Mouse (Mus musculus): ENCODE measurements around the gene Vps8. TPM values are rescaled to one million over a fixed set of nuclear protein-coding genes. Genes with fewer than 3 reads are reported as not detected.

Gene Vps8
- total RNA-seq, 2 experiments from 2014 or later = 56.1 to 58.1 TPM

DNA sequence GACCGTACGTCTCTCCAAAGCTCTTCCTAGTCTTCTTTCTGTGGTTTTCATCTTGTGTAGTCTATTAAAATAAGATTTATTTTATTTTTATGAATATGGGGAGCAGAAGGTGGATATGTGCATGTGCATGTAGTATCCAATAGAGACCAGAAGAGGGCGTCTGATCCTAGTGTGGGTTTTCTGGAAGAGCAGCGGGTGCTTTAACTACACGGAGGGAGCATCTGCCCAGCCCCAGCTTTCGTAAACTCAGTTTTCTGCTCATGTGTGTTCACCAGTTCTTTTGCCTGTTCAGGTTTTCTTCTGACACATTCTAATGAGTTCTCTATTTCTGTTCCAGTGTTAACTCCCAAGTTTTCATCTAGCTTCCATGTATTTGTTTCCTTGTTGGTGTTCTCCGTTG, 192.9 kb downstream of the Vps8 start:
- no peak for DNase-seq (ENCODE audit: low spot score in 2 of 2)

DNA sequence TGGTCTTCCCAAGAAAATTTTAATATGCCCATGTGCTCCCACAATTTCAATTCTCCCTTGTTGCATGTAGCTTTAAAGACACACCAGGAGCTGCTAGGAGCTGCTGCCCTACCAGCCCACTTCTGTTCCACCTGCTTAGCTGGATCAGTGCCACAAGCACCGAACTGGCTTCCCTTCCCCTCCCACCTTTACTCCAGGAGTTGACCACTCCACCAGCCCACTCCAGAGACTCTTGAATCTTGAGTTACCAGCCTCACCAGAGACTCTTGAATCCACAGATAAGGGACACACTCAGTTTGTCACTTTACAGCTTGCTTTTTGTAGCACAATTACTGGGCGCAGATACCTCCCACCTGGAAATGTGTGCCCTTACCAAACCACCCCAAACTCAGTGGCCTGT, 197.7 kb downstream of the Vps8 start:
- no peak for DNase-seq (ENCODE audit: low spot score in 2 of 2)

DNA sequence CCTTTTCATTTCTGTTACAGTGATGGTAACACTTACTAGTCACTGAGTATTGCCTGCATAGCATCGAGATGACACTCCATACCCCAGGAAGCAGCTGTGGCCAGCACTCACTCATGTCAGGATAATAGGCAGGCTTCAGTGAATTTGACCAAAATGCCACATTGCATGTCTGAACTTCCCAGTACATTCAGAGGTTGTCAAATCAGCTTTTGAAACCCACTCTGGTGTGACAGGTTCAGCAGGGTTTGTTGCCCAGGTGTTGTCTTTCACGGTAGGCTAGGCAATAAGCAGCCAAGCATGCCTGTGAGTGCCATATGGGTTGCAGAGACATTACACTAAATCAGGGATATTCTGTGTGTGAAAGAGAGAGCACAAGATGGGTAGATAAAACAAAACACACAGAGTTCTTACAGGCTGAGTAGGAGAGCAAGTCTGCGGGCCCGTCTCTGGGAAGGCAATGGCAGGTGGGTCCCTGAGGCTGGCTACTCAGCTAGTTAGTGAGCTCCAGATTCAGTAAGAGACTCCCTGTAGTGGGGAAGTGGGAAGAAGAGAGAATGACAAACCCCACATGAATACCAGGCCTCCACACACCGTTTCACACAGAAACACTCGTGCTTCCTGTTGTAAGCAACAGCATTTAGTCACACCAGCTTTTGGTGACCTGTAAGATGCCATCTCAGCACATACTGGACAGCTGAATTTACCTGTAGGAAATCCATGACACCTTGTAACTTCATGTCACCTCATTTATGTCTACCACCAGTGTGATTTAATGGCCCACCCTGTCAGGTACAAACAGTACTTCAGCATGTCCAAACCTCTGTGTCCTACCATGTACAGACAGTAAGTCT, 203.1 kb downstream of the Vps8 start:
- no peak for DNase-seq (ENCODE audit: low spot score in 2 of 2)

DNA sequence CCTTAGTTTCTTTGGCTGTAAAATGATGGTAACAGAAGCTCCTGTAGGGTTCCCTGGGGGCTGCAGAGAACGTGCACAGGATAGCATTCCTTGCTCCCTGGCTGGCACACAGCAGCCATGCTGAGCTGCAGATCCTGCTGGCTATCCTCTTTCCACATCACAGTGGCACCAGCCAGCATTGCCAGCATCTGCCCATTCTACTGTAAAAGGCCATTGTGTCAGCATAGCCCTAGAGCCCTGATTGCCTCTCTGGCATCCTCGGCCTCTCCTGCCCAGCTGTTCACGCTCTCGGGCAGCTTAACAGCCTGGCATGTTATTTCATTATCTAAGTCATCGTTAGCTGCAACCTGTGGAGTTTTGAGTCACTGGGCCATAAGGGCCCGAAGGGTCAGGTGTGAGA, 204.3 kb downstream of the Vps8 start:
- DNase-seq (ENCODE audit: low spot score in 2 of 2) = no peak

DNA sequence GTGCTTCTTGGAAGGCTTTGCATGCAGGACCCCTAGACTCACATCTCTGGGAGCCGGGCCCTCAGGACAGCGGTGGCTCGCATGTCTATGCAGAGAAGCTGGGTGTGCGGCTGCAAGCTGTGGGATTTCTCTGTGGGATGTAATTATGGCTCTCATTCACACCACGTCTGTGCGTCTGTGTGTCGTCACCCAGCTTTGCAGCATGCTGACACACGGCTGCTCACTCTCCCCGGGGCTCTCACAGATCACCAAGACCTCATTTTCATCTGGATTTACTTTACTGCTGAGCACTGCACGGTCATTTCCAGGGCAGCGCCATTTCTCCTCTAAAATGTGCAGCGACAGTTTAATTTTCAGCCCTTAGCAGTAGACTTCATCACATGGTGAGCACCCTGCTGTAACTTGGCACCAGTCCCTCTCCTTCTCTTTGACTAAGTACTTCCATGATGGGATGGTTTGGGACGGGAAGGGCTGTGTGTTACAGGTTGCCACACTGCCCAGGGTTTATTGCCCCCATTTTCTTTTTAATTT, 205.2 kb downstream of the Vps8 start:
- peak; percentile 38 to 59 for DNase-seq (ENCODE audit: low spot score in 2 of 2)

DNA sequence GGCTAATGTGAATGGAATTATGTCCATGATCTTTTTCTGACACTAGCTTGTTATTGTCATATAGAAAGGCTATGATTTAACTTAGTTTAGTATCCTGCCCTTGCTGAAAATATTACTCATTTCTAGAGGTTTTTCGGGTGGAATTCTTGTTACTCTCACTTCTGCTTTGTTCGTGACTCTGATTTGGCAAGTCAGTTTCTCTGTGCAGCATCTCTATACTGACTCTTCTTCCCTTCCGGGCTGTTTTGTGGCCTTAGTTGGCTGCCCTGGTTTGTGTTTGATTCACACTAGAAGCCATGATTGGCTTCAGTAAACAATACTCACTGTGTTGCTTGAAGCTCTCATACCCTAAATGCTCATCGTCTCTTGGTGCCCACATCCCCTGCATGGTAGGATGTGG, 207.7 kb downstream of the Vps8 start:
- DNase-seq (ENCODE audit: low spot score in 2 of 2) = no peak

DNA sequence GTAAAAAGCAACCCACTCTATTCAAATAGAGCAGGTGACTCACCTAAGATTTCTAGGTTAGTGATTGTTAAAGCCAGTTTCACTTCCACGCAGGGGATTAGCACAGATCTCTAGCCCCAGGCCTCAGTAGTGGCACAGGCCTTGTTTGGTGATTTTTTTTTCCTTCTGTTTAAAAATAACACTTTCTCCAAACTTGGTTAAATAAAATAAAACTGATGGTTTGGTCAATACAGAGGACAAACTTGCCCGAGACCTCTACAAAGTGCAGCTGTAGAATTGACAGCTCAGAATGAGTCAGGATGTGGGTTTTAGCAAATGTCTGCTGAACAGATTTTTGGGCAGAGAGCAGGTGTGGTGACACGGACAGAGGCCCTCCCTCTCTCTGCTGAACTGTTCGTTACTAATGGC, 208.9 kb downstream of the Vps8 start:
- no peak for DNase-seq (ENCODE audit: low spot score in 2 of 2)

DNA sequence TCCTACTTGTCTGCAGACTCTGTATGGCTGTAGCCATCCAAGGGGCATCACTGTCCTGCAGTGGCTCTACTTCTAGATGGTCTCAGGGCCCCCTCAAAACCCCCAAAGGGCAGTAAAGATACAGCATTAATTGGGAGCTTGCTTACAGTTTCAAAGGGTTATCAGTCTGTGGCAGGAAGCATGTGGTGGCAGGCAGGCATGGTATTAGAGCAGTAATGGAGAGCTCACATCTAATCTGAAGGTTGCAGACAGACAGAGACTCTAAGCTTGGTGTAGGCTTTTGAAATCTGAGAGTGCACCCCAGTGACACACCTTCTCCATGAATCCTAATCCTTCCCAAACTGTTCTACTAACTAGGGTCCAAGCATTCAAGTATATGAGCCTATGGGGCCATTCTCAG, 211.5 kb downstream of the Vps8 start:
- DNase-seq (ENCODE audit: low spot score in 2 of 2) = no peak

DNA sequence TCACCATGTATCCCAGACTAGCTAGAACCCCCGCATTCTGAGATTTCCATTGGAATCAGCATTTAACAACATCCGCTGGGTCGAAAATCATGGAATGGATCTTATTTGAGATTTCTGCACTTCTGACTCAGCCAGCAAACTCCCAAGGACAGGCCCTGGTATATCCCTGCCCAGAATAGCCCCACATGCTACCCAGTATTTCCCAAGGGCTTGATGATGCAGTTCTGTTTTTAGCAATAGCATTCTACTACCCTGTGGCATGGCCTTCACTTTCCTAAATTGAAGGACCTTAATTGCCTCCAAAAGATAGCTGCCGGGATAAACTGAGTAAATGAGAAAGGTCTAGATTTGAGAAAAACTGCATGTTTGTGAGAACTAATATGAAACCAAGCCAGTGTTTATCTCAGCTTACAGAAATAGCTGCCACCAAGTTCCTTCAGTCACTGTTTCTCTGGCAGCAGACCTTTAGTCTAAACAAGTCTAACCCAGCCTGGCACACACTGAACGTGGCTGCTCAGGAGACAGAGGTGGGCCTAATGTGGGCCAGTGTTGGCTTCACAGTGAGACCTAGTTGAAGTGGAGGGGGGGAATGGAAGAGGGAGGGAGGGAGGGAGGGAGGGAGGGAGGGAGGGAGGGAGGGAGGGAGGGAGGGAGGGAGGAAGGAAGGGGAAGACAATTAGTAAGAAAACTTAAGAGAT, 213.4 kb downstream of the Vps8 start:
- DNase-seq (ENCODE audit: low spot score in 2 of 2) = no peak

DNA sequence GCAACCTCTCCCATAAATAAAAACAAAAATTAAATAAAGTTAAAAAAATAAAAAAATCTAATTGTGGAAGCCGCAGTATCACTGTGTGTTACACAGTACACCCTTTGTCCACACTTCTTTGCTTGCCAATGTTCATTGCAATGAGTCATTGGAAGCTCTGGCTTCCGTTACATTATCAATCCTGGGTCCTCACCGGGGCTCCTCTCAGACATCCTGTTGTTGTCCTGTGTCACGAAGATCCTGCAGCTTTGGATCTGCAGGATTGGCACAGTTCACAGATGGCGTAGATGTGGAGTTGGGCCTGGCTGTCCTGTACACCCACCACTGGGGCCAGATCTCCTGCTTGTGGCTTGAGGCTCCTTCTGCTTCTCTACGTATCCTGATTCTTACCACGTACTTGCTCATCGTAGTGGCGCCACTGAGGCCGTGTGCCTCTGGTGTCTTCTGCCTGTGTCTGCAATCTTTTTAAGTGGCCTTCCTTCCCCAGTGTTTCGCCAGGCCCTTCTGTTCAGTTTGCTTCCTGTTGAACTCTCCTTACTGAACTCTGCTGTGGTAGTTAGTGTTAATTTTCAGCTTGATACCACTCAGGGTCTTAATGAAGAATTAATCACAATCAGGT, 214.4 kb downstream of the Vps8 start:
- DNase-seq (ENCODE audit: low spot score in 2 of 2) = no peak

DNA sequence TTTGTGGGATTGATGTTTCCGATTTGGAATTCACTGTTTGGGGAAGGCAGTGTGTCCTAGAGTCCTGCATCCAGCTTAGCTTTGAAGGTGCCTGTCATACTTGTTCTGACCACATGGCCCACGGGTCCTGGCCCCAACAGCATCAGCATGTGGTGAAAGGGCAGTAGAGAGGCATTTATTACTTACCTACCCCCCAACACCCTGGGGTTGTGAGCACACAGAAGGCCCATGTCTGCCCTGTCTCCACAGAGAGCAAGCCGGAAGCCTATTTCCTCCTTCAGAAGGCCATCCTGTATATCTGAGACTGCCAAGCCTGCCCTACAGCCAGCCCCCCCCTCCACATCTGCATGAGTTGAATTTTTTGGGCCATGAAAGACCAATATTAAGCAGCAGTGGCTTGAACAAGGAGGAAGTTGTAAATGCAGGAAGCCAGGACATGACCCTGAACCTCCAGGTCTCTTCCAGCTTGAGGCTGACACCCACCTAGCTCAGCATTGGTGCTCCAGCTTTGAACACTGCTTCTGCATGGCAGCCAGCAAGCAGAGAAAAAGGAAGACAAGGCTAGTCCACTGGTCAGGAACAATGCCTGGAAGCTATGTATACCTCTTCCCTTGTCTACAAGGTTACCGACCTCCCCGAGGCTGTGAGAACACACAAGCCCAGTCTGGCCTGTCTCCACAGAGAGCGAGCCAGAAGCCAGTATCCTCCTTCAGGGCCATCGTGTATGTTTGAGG, 218.0 kb downstream of the Vps8 start:
- no peak for DNase-seq (ENCODE audit: low spot score in 2 of 2)

DNA sequence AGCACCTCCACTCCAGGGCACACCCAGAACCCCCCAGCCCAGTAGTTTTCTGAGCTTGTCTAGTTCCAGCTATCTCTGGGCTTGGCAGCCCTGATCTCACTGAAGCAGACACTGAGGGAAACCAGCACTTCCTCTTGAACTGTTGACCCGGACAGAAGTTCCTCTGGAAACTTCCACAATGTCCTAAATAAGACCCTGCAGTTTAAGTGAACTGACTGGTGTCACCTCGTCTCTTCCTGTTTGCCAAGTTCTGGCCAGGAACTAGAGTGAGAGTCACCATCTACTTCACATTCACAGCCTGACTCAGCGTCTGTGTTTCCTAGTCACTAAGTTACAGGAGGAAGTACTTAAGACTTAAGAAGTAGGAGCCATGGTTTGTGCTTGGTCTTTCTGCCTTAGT, 219.0 kb downstream of the Vps8 start:
- no peak for DNase-seq (ENCODE audit: low spot score in 2 of 2)

DNA sequence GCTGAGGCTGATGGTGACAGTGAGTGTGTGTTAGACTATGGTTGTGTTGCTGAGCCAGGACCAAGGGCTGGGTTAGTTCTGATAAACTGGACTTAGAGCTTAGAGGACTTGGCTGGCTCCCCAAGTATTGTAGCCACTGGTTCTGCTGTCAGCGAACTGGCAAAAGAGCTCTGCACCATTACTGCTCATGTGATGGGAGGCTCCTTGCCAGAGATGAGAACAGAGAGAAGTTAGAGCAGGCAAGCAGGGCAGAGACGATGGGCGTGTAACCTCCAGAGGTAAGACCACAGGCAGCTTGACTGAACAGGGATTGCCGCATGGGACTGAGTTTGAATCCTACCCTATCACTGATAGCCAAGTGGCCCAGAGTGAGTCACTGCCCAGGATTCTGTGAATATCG, 220.0 kb downstream of the Vps8 start:
- DNase-seq (ENCODE audit: low spot score in 2 of 2) = no peak

DNA sequence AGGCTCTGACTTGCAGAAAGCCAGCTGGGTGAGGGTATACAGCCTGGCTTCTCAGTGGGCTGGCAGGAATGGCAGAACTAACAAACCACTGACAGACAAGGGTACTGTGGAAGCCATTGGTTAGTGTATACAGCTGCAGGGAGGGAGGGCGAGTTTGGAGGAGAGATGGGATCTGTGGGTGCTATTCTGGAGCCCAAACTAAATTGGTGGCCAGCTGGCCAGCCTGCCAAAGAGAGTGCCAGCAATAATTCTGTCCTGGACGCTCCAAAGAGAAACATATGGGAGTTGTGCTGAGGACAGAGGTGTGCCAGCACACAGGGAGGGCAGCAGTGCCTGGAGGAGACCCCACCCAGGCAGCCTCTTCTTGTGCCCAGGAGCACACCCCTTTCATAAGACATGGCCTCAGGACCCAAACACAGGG, 220.7 kb downstream of the Vps8 start:
- DNase-seq (ENCODE audit: low spot score in 2 of 2) = peak in 1 of 2 experiments; percentile 39

DNA sequence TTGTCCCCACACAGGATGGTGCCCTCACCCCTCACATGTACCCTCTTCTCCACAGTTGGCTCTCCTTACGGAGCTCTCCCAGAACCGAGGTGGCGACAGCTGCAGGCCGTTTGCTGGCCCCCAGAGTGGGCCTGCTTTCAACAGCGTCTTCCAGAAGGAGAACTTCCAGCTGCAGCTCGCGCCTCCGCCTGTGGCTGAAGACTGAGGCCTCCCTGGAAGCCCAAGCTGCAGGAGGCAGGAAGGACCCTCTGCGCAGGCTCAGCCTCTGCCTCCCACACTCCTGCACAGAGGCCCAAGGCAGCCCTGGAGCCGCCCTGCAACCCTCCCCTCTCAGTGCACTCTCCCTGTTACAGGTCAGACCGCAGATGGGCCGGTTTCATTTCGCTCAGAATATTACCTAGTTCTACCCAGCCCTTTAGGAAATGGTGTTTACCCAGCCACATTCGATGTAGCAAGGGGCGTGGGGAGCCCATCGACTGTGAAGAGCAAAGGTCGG, 221.2 kb downstream of the Vps8 start:
- DNase-seq (ENCODE audit: low spot score in 2 of 2) = peak; percentile 39 to 41

DNA sequence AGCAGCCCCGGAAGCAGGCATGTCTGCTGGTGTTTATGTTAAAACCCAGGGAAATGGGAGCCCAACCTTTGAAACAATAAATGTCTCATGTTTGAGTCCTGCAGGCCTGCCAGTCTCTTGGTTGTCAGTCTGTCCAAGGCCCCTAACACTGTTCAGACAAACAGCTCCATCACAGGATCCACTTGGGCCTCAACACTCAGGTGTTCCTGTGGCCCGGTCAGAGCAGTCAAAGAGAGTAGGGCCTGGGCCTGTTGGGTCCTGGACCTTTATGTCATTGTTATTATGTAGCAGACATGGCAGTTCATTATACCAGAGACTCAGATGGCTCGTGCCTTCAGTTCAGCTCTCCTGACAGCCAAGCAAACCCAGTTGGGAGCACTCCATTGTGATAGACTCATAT, 221.7 kb downstream of the Vps8 start:
- no peak for DNase-seq (ENCODE audit: low spot score in 2 of 2)

DNA sequence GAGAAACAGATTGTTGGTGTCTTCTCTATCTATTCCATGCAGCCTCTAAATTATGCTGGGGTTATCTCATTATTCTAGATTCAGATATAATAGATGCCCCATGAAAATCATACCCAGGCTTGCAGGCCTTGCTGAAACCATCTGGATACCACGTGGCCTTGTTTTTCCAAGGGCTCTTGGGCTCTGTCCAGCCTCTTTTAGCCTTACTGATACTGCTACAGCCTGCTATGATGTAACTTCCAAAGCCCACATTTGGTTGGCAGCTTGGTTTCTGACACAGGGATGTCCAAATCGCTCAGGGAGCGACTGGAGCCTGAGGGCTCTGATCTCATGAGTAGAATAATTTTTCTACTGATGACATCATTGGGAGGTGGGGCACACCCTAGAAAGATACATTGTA, 223.0 kb downstream of the Vps8 start:
- no peak for DNase-seq (ENCODE audit: low spot score in 2 of 2)

DNA sequence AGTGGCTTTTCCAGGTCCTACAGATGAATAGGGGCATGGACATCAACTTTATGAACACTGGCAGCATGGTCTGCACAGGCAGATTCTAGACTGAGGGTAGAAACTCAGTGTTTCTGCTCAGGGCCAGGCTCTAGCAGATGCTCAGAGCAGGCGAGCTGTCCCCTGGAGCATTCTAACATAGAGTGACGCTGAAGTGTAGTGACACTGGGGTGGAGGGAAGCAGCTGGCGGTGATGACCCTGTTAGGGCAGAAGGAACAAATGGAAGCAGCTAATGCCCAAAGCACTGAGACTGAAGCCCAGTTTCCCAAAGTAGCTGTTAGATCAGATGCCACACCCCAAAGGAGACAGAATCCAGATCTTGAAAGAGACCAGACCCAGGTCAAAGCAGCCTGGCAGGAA, 223.6 kb downstream of the Vps8 start:
- DNase-seq (ENCODE audit: low spot score in 2 of 2) = no peak

DNA sequence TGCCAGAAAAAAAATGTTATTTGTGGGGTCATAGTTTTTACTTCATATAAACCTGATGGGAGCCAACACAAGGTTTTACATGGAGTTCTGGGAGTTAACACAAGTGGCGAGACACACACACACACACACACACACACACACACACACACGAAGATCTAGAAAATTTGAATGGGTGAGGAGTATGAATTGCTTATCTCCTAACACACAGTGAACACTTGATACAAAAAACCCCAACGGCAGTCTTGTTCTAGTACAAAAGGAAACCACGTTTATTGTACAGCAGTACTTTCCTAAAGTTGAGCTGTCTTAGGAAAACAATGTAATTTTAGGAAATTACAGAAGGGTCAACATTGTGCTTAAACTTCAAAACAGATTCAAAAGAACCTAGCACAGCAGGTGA, 225.9 kb downstream of the Vps8 start:
- no peak for DNase-seq (ENCODE audit: low spot score in 2 of 2)

DNA sequence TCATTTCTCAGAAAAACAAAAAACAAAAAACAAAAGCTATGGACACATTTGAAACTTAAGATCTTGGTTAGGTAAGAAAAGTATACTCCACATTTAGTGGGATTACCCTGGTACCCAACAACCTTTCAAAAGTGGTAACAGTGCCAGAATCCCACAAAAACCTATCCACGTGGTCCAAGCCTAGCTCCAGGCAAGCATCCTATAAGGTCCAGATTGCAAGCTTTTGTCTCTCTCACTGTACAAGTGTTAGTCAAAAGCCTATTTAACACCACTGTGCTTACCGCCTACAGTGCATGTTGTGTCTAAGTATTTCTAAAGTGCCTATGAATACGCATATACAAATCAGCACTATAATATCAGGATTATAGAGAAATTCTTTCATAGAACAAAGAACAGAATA, 227.4 kb downstream of the Vps8 start:
- no peak for DNase-seq (ENCODE audit: low spot score in 2 of 2)

DNA sequence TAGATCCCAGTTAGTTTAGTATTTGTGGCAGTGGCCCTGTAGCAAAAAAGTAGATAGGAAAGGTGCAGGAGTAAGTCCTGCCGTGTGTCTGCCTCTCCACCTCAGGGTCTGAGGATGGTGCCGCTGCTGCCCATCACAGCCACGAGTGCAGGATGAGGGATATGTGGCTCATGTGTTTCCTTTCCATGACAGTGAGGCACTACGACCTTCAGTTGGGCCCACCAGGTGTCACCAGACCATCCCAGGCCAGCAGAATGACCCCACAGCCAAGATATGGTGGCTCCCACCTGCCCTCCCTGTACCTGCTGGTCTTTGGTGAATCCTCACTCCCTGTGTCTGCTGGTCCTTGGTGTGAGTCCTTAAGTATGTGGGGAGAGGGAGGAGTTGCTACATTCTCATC, 228.2 kb downstream of the Vps8 start:
- no peak for DNase-seq (ENCODE audit: low spot score in 2 of 2)

Data from left cerebral cortex, adult 18-20 months (tissue).